Mouse (Mus musculus) C2C12 (cell line): ENCODE data around the gene Macrod1.

Source experiments
- CEBPB ChIP-seq: IDR thresholded peaks from one replicate; pipeline ENCODE4 v1.6.1; 2011; ENCODE audit warnings: low read depth, mild to moderate bottlenecking, control low read depth, moderate library complexity
- CTCF ChIP-seq: IDR thresholded peaks from one replicate; pipeline ENCODE4 v1.5.1; 2011; ENCODE audit not compliant: control insufficient read depth, insufficient read depth, insufficient read length
- MAX ChIP-seq: IDR thresholded peaks from one replicate; pipeline ENCODE4 v1.6.1; 2011; ENCODE audit warnings: mild to moderate bottlenecking, control low read depth
- MYOD1 ChIP-seq: IDR thresholded peaks from one replicate; pipeline ENCODE4 v1.6.1; 2011; ENCODE audit warnings: low read depth; ENCODE audit not compliant: control insufficient read depth, insufficient read length
- USF1 ChIP-seq: IDR thresholded peaks from one replicate; pipeline ENCODE4 v1.6.1; 2011; ENCODE audit warnings: low read depth, mild to moderate bottlenecking, control low read depth, moderate library complexity

DNA sequence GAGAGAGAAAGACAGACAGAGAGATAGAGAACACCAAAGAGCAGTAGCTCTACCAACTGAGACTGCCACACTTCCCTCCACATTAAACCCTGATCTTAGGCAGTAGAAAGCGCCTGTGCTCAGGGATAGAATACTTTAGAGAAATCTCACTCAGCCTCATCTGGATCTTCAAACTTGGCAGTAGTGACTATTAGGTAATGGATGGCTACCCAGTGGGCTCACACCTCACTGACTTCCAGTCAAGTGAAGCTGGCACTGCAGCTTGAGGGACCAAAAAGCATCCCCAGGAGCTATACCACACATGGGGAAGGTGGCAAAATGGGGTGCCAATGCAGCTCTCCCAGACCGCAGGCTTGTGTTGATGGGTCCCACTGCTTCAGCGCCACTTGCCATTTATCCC lies 167.6 kb downstream of the Macrod1 start:
- TF ChIP-seq CTCF = no peak
- no peak for TF ChIP-seq CEBPB
- TF ChIP-seq MAX = no peak
- no peak for TF ChIP-seq USF1
- TF ChIP-seq MYOD1 = no peak
